Mouse (Mus musculus): Measurements from ENCODE around the gene Ntsr2. TPM values are rescaled to one million over a fixed set of nuclear protein-coding genes. Genes with fewer than 3 reads are reported as not detected.
"Not testable (repeated sequence)": the region's sequence is repeated elsewhere in the genome, so short reads cannot be mapped to it uniquely, and the experiment has no call there.

The Ntsr2 gene
- polyA plus RNA-seq, 1 experiment from 2014 or later: not detected

DNA sequence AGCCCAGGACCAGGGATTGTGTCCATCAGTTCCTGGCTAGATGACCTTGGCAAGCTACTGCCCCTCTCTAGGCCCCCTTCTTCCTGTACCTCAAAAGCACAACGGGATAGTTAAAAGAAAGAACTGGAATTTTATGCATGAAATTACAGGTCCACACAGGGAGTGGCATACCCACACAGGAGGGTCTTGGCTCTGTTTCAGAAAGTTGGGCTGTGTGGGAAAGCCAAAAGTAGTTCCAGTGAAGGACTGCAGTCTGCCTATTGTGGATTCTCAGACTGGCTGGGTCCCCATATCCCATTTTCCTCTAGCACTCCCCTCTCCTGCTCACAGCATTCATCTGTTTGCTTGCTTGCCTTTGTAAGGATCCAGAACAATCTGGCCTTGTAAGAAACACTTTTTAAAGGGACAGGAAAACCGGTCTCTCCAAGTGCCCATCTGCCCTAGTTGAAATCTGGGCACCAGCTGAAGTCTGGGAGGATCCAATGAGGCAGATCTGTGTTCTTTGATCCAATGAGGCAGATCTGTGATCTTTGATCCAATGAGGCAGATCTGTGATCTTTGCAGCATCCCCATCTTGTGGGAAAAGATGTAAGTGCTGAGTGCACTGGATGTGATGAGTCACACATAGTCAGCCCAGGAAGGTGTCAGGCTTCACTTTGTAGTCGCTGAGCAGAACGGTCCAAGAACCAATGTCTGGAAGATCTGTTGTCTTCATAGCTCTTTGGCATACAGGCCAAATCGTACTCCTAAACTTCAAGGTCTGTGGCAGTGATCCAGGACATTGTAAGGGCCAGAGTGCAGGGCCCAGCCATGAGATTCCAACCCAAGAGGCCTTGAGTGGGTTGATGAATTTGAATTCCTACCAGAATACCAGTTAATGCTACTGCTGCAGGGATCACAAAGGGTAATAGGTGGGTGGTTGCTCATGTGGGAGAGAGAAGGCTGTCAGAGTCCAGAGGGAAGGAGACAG, 4.0 kb downstream of the Ntsr2 start:
- H3K9ac ChIP-seq: no peak overlapping the region
- no peak overlapping the region for H3K27ac ChIP-seq
- no peak overlapping the region for H3K4me2 ChIP-seq (replicated peaks)
- no peaks in the 10 kb centered on the region for H3K9me3 ChIP-seq
- peaks cover 9% of the 10 kb centered on the region for H3K4me1 ChIP-seq
- 67% methylated on average over 5 of the region's 5 CpGs for WGBS
- no peaks in the 10 kb centered on the region for H3K36me3 ChIP-seq
- peaks cover 46% of the 10 kb centered on the region for H3K27me3 ChIP-seq
- no peak overlapping the region for H3K4me3 ChIP-seq
- no peak for ATAC-seq (ENCODE audit: low FRiP score, low read depth)

DNA sequence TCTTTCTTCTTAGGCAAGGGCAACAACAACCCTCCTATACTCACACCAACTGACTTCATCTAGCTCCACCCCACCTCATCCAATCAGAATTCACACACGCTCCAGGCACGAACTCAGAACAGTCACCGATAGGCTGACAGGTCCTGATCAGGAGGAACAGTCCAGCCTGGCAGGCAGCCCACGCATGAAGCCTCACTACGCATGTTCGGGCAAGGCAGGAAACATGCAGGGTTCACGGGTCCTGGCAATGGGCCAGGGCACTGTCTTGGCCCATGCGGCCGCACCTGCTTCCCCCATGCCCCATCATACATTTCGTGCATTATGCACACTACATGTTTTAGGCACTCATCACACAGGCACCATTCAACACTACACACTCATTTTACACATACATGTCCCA, 8.3 kb downstream of the Ntsr2 start:
- 0 out of 2 replicates have a peak, but pooled peaks cover 5% of the 10 kb centered on the region for H3K27me3 ChIP-seq
- no peak overlapping the region for H3K4me2 ChIP-seq (replicated peaks)
- no peaks in the 10 kb centered on the region for H3K9me3 ChIP-seq
- H3K9ac ChIP-seq: no peak overlapping the region
- no peaks in the 10 kb centered on the region for H3K4me1 ChIP-seq
- no peak for ATAC-seq (ENCODE audit: low FRiP score, low read depth)
- no peaks in the 10 kb centered on the region for H3K36me3 ChIP-seq
- no peak overlapping the region for H3K4me3 ChIP-seq
- WGBS: 87% methylated on average over 10 of the region's 10 CpGs
- H3K27ac ChIP-seq: no peak overlapping the region

DNA sequence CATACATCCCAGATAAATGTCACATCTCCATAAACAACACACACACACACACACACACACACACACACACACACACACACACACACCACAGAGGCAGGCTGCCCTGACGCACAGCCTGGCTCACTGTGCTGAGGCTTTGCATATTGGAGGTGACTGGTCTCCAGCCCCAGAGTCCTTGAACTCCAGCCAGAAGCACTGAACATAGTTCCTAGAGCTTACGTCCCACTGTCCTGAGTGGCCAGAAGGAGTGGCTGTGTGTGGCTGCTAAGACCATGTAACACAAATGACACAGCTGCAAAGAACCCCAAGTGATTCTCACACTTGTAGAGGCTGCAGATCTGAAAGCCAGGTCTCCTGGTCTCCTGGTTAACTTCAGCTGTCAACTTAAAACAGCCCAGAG, 8.8 kb downstream of the Ntsr2 start:
- Histone ChIP-seq H3K4me2 (replicated peaks) (no peak overlapping the region), H3K4me3 (no peak overlapping the region), H3K27me3 (no peaks in the 10 kb centered on the region), H3K9me3 (no peaks in the 10 kb centered on the region), H3K36me3 (no peaks in the 10 kb centered on the region), H3K9ac (no peak overlapping the region), H3K4me1 (no peaks in the 10 kb centered on the region), H3K27ac (no peak overlapping the region)
- 89% methylated on average over 2 of the region's 2 CpGs for WGBS
- ATAC-seq (ENCODE audit: low FRiP score, low read depth): no peak

DNA sequence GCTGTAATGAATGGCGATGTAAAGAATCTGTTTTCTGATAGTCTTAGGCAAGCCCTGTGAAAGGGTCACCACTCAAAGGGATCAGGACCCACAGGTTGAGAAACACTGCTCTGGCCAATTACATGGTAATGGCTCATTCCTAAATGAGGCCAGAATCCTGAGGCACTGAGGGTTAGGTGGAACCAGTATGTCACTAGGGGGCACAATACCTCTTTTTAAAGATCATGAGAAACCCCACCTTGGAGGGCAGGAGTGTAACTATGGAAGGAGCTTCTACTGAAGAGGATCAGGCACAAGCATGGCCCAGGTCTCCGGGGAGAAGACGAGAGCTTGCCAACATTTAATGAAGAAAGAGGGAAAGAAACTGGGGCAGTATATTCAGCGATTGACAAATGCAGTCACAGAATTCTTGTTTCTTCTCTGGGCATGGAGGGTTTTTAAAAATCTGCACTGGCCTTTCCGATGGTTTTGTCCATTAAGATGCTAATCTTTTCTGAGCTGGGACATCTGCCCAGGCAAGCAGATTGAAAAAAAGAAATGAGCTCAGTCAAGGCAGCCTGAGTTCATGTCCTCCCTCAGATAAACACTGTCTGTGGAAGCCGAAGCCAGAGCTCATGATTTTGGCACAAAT, 9.9 kb downstream of the Ntsr2 start:
- no peak overlapping the region for H3K4me2 ChIP-seq (replicated peaks)
- no peaks in the 10 kb centered on the region for H3K36me3 ChIP-seq
- no peak overlapping the region for H3K4me3 ChIP-seq
- no peaks in the 10 kb centered on the region for H3K4me1 ChIP-seq
- ATAC-seq (ENCODE audit: low FRiP score, low read depth): no peak
- H3K9ac ChIP-seq: no peak overlapping the region
- H3K9me3 ChIP-seq: no peaks in the 10 kb centered on the region
- no peak overlapping the region for H3K27ac ChIP-seq
- 74% methylated on average over 6 of the region's 6 CpGs for WGBS
- no peaks in the 10 kb centered on the region for H3K27me3 ChIP-seq

DNA sequence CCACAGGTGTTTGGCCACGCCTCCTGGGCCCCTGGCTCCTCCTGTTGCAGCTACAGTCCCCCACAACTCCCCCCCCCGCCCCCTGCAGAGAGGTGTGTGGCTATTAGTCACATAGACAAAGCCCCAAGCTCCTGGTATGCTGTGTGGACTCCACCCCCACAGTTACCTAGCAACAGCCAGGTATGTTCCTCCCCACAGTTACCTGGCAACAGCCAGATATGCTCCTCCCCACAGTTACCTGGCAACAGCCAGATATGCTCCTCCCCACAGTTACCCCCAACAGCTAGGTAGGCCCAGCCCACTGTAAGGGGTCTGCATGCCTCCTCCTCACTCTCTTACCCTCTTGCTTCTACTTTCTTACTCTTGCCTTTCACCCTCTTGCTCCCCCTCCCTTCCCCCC, 11.8 kb downstream of the Ntsr2 start:
- no peaks in the 10 kb centered on the region for H3K27me3 ChIP-seq
- ATAC-seq (ENCODE audit: low FRiP score, low read depth): no peak
- no peaks in the 10 kb centered on the region for H3K36me3 ChIP-seq
- H3K4me1 ChIP-seq: no peaks in the 10 kb centered on the region
- H3K4me2 ChIP-seq (replicated peaks): no peak overlapping the region
- no peak overlapping the region for H3K27ac ChIP-seq
- no peak overlapping the region for H3K4me3 ChIP-seq
- 13% methylated on average over 2 of the region's 2 CpGs for WGBS
- no peaks in the 10 kb centered on the region for H3K9me3 ChIP-seq
- H3K9ac ChIP-seq: no peak overlapping the region

DNA sequence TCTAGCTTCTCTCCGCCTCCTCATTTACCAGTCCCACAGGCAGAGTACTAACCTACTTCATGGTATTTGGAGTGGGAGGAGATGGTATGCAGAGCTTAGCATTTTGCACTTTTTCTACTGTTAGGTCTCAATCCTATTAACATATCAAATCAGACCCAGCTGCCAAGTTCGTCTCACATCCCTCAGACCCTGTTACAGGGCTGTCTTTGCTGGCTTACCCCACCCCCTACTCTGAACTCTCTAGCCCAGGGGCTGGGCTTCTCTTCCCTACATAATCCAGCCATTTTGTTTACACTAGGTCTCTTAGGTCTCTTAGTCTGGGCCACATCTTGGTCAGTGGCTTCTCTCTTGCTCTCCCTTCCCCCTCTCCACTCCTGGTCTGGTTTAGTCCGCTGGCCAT, 16.0 kb downstream of the Ntsr2 start:
- 59% methylated on average over 3 of the region's 3 CpGs for WGBS
- Histone ChIP-seq H3K36me3 (no peaks in the 10 kb centered on the region), H3K4me3 (no peak overlapping the region), H3K4me1 (no peaks in the 10 kb centered on the region), H3K4me2 (replicated peaks) (no peak overlapping the region), H3K9me3 (no peaks in the 10 kb centered on the region), H3K27ac (no peak overlapping the region), H3K27me3 (no peaks in the 10 kb centered on the region), H3K9ac (no peak overlapping the region)
- no peak for ATAC-seq (ENCODE audit: low FRiP score, low read depth)

DNA sequence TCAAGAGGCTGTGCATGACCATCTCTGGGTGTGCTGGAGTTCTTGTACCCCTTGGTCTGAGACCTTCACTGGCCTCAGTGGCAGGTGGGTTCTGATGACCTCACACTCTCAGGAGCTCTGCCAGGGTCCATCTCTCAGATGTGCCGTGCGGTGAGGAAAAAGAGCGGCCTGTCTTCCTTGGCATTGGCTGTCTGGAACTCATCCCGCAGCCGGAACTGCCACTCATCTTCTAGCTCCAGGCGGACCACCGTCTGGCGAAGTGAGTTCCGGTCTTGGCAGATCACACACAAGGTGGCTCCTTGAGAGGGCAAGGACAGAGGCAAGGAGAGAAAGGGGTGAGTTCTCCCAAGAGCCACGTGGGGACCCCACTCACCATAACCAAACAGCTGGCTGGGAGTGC, 19.1 kb downstream of the Ntsr2 start:
- Histone ChIP-seq H3K4me3 (no peak overlapping the region), H3K9me3 (no peaks in the 10 kb centered on the region), H3K36me3 (no peaks in the 10 kb centered on the region), H3K4me2 (replicated peaks) (no peak overlapping the region), H3K27me3 (no peaks in the 10 kb centered on the region), H3K9ac (no peak overlapping the region), H3K4me1 (no peaks in the 10 kb centered on the region), H3K27ac (no peak overlapping the region)
- no peak for ATAC-seq (ENCODE audit: low FRiP score, low read depth)
- 92% methylated on average over 10 of the region's 10 CpGs for WGBS

DNA sequence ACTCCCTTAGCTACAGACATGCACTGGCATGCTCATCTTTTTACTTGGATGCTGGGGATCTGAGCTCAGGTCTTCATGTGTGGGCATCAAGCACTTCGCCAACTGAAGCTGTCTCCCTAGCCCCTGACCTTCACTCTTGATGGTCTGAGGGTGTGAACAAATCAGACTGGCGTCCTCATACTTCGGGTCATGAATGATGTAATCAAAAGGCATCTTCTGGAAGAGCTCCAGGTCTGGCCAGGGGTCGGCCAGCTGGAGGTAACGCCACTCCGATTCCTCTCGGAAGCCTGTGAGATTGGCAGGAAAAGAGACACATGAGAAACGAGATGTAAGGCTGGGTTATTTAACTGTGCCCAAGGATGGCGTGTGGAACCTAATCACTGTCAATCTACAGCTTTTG, 37.4 kb downstream of the Ntsr2 start:
- Histone ChIP-seq H3K27ac (no peak overlapping the region), H3K4me1 (no peaks in the 10 kb centered on the region), H3K27me3 (no peaks in the 10 kb centered on the region), H3K4me2 (replicated peaks) (no peak overlapping the region), H3K9ac (no peak overlapping the region), H3K36me3 (no peaks in the 10 kb centered on the region), H3K9me3 (no peaks in the 10 kb centered on the region), H3K4me3 (no peak overlapping the region)
- ATAC-seq (ENCODE audit: low FRiP score, low read depth): no peak
- WGBS: 90% methylated on average over 9 of the region's 9 CpGs

DNA sequence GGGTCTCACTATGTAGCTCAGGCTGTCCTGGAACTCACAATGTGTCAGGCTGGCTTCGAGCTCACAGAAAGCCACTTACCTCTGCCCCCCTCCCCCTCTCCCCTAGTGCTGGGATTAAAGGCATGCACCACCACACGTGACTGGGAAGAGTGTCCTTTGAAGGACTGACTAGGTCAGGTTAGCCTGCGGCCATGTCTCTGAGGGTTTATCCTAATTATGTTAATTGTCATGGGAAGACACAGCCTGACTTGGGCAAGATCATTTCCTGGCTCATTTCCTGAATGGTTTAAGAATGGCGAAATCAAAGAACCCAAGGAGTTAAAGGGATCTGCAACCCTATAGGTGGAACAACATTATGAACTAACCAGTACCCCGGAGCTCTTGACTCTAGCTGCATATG, 41.6 kb downstream of the Ntsr2 start:
- 50% methylated on average over 5 of the region's 5 CpGs for WGBS
- no peak overlapping the region for H3K4me2 ChIP-seq (replicated peaks)
- H3K36me3 ChIP-seq: no peaks in the 10 kb centered on the region
- H3K4me3 ChIP-seq: no peak overlapping the region
- no peak for ATAC-seq (ENCODE audit: low FRiP score, low read depth)
- H3K4me1 ChIP-seq: no peaks in the 10 kb centered on the region
- H3K27me3 ChIP-seq: no peaks in the 10 kb centered on the region
- no peaks in the 10 kb centered on the region for H3K9me3 ChIP-seq
- H3K27ac ChIP-seq: no peak overlapping the region
- no peak overlapping the region for H3K9ac ChIP-seq

DNA sequence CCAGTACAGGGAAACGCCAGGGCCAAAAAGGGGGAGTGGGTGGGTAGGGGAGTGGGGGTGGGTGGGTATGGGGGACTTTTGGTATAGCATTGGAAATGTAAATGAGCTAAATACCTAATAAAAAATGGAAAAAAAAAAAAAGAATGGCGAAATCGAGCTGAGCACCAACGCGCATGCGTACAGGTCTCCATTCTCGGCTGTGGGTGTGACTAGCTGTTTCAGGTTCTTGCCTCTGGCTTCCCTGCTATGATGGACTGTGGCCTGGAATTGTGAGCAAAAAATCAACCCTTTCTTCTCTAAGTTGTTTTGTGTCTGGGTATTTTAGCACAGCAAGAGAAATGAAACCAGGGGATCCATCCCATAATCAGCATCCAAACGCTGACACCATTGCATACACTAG, 42.1 kb downstream of the Ntsr2 start:
- ATAC-seq (ENCODE audit: low FRiP score, low read depth); H3K9ac ChIP-seq; H3K4me1 ChIP-seq; H3K36me3 ChIP-seq; H3K27ac ChIP-seq; H3K4me2 ChIP-seq (replicated peaks); H3K9me3 ChIP-seq; H3K4me3 ChIP-seq; H3K27me3 ChIP-seq: not testable (repeated sequence)
- 94% methylated on average over 7 of the region's 8 CpGs for WGBS

DNA sequence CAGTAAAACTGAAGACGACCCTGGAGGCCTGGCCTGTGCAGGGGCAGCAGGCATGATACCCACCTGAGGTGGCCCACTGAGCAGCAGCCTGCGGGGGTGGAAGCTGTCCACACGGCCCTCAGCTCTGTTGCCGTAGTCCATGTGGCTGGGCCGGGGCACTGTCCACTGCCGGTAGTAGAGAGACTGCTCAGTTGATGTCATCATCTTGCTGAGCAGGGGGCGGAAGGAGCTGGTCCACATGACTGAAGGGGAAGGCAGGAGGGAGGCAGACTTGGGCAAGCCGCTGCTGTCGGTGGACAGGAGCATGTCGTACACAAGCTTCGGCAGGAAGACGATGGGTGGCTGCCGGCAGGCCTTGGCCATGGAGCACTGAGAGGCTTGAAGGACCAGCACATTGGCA, 43.0 kb downstream of the Ntsr2 start:
- Histone ChIP-seq H3K9me3 (no peaks in the 10 kb centered on the region), H3K36me3 (no peaks in the 10 kb centered on the region), H3K27me3 (no peaks in the 10 kb centered on the region), H3K4me2 (replicated peaks) (no peak overlapping the region), H3K4me1 (no peaks in the 10 kb centered on the region), H3K9ac (no peak overlapping the region), H3K27ac (no peak overlapping the region), H3K4me3 (no peak overlapping the region)
- ATAC-seq (ENCODE audit: low FRiP score, low read depth): no peak
- 85% methylated on average over 13 of the region's 13 CpGs for WGBS

DNA sequence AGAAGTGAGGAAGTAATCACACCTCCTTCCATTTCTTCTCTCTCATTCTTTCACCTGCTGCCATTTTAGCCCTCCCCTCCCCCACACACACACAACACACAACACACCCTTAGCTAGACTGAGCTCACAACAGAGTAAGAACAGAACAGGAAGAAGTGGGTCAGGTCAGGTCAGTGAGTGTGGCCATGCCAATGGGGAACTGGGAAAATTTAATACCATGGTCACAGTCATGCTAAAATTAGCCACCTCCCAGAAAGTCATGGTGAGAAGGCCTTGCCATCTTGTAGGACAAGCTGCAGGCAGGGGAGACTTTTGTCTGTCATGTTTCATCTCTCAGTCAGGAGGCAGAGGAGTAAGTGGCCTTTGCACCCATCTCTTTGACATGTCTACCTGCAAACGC, 45.5 kb downstream of the Ntsr2 start:
- Histone ChIP-seq H3K4me3 (no peak overlapping the region), H3K9me3 (no peaks in the 10 kb centered on the region), H3K4me2 (replicated peaks) (no peak overlapping the region), H3K9ac (no peak overlapping the region), H3K27ac (no peak overlapping the region), H3K36me3 (peaks cover 4% of the 10 kb centered on the region; the same call in 1 of the 2 replicates), H3K27me3 (no peaks in the 10 kb centered on the region), H3K4me1 (no peaks in the 10 kb centered on the region)
- 85% methylated on average over 1 of the region's 1 CpGs for WGBS
- no peak for ATAC-seq (ENCODE audit: low FRiP score, low read depth)

Data from limb, embryonic 13.5 days (tissue).